Mouse (Mus musculus) hindbrain, embryonic 14.5 days (tissue): Measurements from ENCODE around the gene Mrtfa. TPM values are rescaled to one million over a fixed set of nuclear protein-coding genes. Genes with fewer than 3 reads are reported as not detected.

Experiments used
- ATAC-seq: fragments of 200-750 bp; cut with Nextera tagmentation; 2 replicates; pipeline ENCODE4 v1.8.0; 2017; ENCODE audit warnings: moderate number of reproducible peaks, mild to moderate bottlenecking, moderate TSS enrichment, moderate library complexity; ENCODE audit not compliant: low FRiP score
- DNase-seq: peaks from one replicate; pipeline ENCODE4 v3.0.0-alpha.2; 2015; ENCODE audit warnings: low spot score
- H3K27ac ChIP-seq: fragments of 300-500 bp; sonication (generic); 2 replicates; pipeline ENCODE4 v1.5.1; 2014; ENCODE audit warnings: mild to moderate bottlenecking, moderate library complexity
- H3K27me3 ChIP-seq: fragments of 300-500 bp; sonication (generic); 2 replicates; pipeline ENCODE4 v1.6.1; 2014; ENCODE audit warnings: mild to moderate bottlenecking, low read length, mixed read lengths; ENCODE audit not compliant: control insufficient read depth, insufficient read depth
- H3K36me3 ChIP-seq: fragments of 300-500 bp; sonication (generic); replicated peaks from 2 replicates; pipeline ENCODE4 v1.6.1; 2014; ENCODE audit not compliant: control insufficient read depth, insufficient read depth
- H3K4me1 ChIP-seq: fragments of 300-500 bp; sonication (generic); replicated peaks from 2 replicates; pipeline ENCODE4 v1.6.1; 2014; ENCODE audit warnings: antibody characterized with exemption, low read length, mixed read lengths; ENCODE audit not compliant: control insufficient read depth, insufficient read depth
- H3K4me2 ChIP-seq: fragments of 300-500 bp; sonication (generic); replicated peaks from 2 replicates; pipeline ENCODE4 v1.6.1; 2014; ENCODE audit warnings: mild to moderate bottlenecking, moderate library complexity
- H3K4me3 ChIP-seq: fragments of 300-500 bp; sonication (generic); replicated peaks from 2 replicates; pipeline ENCODE4 v1.5.1; 2014; ENCODE audit warnings: mild to moderate bottlenecking, low read length
- H3K9ac ChIP-seq: fragments of 300-500 bp; sonication (generic); 2 replicates; pipeline ENCODE4 v1.6.1; 2014
- H3K9me3 ChIP-seq: fragments of 300-500 bp; sonication (generic); 2 replicates; pipeline ENCODE4 v1.6.1; 2016; ENCODE audit warnings: low read length; ENCODE audit not compliant: control insufficient read depth
- whole genome bisulfite sequencing: fragments of 180-500 bp; shearing (Covaris S2); extraction: QIAGEN DNeasy Blood & Tissue Kit; methylation state at CpG from one replicate; pipeline ENCODE4 v1.1.7; 2014; 5-methylcytosine and 5-hydroxymethylcytosine counted together
- polyA plus RNA-seq: library from polyadenylated mRNA; unstranded; fragments of >200 nt; fragmentation: Nextera tagmentation; extraction: Ambion mirVana; gene quantifications from 2 replicates; pipeline ENCODE4 v1.2.1, GENCODE M21; 2014

The Mrtfa gene
- polyA plus RNA-seq, 1 experiment from 2014 or later, result 31.5 TPM

DNA sequence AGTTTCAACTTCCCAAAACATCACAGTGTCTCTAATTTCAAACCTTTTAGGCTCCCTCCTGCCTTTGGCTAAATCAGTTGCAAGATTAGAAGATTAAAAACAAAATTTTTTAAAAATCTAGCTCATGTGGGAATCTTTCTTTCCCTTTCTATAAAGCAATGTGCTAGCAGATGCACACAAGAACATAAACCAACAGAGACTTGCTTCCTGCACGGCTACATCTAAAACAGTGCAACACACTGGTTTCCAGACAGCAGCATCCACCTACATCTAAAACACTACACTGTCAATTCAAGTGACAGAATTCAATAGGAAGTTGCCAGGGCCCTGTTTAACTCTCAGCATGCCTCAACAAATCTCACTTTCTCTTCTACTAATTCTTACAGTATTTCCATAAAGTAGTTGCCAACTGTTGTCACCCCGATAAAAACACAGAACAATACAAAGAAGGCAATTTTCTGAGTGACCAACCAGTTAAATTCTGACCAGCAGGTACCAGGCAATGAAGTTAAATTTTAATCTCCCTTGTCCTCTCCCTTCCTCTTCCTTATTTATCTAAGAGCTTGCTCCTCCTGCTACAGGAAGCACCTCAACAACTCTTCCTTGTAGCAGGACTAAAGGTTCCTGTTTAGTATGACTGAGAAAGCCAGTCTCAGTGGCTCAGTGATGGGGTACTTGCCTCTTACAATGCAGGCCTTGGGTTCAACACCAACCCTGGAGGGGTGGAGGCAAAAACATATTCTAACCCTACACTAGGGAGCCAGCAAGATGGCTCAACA, 35.5 kb downstream of the Mrtfa start:
- Histone ChIP-seq H3K27me3 (no peaks in the 10 kb centered on the region), H3K4me2 (no peak overlapping the region), H3K9me3 (no peaks in the 10 kb centered on the region), H3K27ac (no peak overlapping the region), H3K4me1 (0 out of 2 replicates have a peak, but pooled peaks cover 2% of the 10 kb centered on the region), H3K9ac (no peak overlapping the region), H3K36me3 (no peaks in the 10 kb centered on the region), H3K4me3 (no peak overlapping the region)
- WGBS, result 79% methylated on average over 2 of the region's 2 CpGs
- no peak for ATAC-seq
- no peak for DNase-seq

DNA sequence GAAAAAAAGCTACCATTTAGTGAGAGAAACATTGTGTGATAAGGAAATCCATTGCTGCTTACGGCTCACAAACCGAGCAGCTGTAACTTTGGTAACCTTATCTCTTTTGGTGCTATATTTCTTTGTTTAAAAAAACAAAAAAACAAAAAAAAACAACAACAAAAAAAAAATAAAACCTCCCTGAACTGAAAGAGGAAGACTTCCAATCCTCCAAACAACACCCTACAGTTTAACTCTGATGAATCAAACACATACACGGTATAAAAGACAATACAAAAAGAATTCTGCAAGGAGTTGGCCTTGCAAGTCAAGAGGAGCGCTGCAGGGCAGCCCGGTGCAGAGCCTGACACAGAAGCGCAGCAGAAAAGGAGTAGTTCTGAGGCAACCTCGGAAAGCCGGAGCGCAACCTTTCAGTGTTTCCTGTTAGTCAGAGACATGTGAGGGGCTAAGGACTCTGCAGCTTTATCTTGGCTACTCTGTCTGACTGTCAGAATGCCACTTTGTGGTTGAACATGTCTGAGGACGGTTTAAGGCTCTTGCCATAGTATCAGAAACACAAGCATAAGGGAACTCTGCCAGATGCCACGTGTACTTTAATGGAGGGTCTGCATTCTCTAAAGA, 48.5 kb downstream of the Mrtfa start:
- Histone ChIP-seq H3K4me1 (no peaks in the 10 kb centered on the region), H3K27ac (no peak overlapping the region), H3K9ac (no peak overlapping the region), H3K9me3 (no peaks in the 10 kb centered on the region), H3K27me3 (no peaks in the 10 kb centered on the region), H3K4me3 (no peak overlapping the region), H3K36me3 (no peaks in the 10 kb centered on the region), H3K4me2 (no peak overlapping the region)
- no peak for DNase-seq
- WGBS, result 80% methylated on average over 11 of the region's 11 CpGs
- no peak for ATAC-seq

DNA sequence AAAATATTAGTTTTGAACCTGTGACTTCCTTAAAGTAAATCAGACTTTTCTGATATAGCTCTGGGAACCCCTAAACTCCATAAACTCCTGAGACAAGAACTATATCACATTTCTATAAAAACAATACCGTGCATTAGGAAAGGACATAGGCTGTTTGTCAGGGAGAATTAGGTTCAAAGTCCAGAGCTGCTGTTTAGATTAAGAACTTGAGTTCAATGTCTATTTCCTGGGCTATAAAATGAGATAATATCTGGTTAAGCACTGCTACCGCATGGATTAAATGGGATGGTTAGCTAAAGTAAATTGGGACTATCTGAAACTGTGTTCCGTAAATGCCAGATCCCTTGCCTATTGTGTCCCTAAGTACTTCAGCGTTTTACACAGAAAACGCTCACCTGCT, 50.6 kb downstream of the Mrtfa start:
- Histone ChIP-seq H3K4me3 (no peak overlapping the region), H3K9ac (no peak overlapping the region), H3K9me3 (no peaks in the 10 kb centered on the region), H3K4me2 (no peak overlapping the region), H3K27me3 (no peaks in the 10 kb centered on the region), H3K27ac (no peak overlapping the region), H3K4me1 (no peaks in the 10 kb centered on the region), H3K36me3 (no peaks in the 10 kb centered on the region)
- WGBS, result 87% methylated on average over 5 of the region's 5 CpGs
- DNase-seq, result no peak
- no peak for ATAC-seq

DNA sequence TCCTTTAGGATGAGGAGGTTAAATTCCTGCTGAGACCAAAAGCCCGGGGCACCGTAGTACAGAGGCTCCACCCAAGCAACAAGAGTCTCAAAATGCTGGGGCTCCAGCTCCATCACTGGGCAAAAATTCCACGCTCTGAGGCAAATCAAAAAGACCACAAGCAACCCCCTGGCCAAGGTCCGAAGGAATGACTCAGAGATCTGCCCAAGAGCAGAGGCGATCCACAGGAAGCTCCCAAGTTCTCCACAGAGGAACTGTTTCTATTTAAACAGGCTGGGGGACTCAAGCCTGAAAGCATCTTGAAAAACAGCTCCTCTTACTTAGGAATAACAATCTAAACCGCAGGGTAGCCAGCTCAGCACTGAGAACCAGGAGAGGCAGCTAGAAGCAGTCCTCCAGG, 53.3 kb downstream of the Mrtfa start:
- no peak for ATAC-seq
- no peaks in the 10 kb centered on the region for H3K36me3 ChIP-seq
- H3K9ac ChIP-seq, result no peak overlapping the region
- 36% methylated on average over 6 of the region's 6 CpGs for WGBS
- no peaks in the 10 kb centered on the region for H3K9me3 ChIP-seq
- no peak overlapping the region for H3K4me2 ChIP-seq
- no peak for DNase-seq
- no peaks in the 10 kb centered on the region for H3K27me3 ChIP-seq
- no peak overlapping the region for H3K4me3 ChIP-seq
- H3K4me1 ChIP-seq, result no peaks in the 10 kb centered on the region
- H3K27ac ChIP-seq, result no peak overlapping the region

DNA sequence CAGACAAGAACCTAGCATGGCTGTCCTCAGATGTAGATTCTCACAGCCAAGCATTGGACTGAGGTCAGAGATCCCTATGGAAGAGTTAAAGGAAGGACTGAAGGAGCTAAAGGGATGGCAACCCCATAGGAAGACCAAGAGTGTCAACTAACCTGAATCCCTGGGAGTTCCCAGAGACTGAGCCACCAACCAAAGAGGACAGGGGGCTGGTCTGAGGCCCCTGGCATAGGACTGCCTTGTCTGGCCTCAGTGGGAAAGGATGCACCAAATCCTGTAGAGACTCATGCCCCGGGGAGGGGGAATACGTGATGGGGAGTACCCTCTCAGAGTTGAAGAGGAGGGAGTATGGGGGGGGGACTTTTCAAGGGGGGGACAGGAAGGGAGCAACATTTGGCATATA, 56.8 kb downstream of the Mrtfa start:
- Histone ChIP-seq H3K4me3 (no peak overlapping the region), H3K4me1 (no peaks in the 10 kb centered on the region), H3K36me3 (no peaks in the 10 kb centered on the region), H3K9me3 (no peaks in the 10 kb centered on the region), H3K27me3 (no peaks in the 10 kb centered on the region), H3K4me2 (no peak overlapping the region), H3K9ac (no peak overlapping the region), H3K27ac (no peak overlapping the region)
- DNase-seq (no peak), ATAC-seq (no peak)
- WGBS, result 96% methylated on average over 2 of the region's 2 CpGs

DNA sequence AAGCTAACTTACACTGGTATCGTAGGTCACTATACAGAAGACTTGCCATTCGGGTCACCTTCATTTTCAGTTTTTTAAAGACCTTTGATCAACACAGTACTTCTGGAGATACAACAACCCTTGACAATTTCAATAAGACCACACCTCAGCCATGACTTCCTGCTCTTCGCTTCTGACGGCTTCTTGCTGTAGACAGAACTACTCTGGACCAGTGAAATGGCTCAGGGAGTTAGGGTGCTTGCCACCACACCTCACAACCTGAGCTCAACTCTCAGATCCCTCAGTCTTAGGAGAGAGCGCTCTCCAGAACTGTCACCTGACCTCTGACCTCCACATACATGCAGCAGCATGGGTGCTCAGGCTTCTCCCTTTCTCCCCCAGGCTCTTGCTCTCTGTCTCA, 59.4 kb downstream of the Mrtfa start:
- WGBS, result 97% methylated on average over 5 of the region's 5 CpGs
- Histone ChIP-seq H3K4me3 (no peak overlapping the region), H3K27ac (no peak overlapping the region), H3K36me3 (no peaks in the 10 kb centered on the region), H3K27me3 (no peaks in the 10 kb centered on the region), H3K9me3 (no peaks in the 10 kb centered on the region), H3K9ac (no peak overlapping the region), H3K4me2 (no peak overlapping the region), H3K4me1 (no peaks in the 10 kb centered on the region)
- DNase-seq, result no peak
- no peak for ATAC-seq

DNA sequence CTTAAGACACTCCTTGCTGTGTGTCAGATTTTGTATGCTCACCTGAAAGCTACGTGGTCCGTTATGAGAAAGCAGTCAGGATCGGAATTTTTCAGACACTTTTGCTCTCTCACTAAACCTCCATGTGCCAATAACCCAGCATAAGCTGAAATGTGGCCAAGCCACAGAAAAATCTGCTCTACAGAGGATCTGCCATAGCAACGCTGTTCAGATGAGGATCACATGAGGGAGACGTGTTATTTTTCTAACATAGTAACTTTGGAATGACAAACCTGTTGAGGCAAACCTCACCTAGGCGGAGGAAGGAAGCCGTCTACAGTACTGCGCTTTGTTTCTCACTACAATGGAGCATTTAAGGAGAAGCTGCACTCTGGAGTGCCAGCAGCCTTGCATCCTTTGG, 60.6 kb downstream of the Mrtfa start:
- H3K9ac ChIP-seq, result no peak overlapping the region
- H3K4me2 ChIP-seq, result no peak overlapping the region
- H3K9me3 ChIP-seq, result no peaks in the 10 kb centered on the region
- no peak overlapping the region for H3K27ac ChIP-seq
- H3K36me3 ChIP-seq, result no peaks in the 10 kb centered on the region
- DNase-seq (no peak), ATAC-seq (no peak)
- WGBS, result 87% methylated on average over 8 of the region's 8 CpGs
- no peak overlapping the region for H3K4me3 ChIP-seq
- H3K27me3 ChIP-seq, result no peaks in the 10 kb centered on the region
- H3K4me1 ChIP-seq, result no peaks in the 10 kb centered on the region

DNA sequence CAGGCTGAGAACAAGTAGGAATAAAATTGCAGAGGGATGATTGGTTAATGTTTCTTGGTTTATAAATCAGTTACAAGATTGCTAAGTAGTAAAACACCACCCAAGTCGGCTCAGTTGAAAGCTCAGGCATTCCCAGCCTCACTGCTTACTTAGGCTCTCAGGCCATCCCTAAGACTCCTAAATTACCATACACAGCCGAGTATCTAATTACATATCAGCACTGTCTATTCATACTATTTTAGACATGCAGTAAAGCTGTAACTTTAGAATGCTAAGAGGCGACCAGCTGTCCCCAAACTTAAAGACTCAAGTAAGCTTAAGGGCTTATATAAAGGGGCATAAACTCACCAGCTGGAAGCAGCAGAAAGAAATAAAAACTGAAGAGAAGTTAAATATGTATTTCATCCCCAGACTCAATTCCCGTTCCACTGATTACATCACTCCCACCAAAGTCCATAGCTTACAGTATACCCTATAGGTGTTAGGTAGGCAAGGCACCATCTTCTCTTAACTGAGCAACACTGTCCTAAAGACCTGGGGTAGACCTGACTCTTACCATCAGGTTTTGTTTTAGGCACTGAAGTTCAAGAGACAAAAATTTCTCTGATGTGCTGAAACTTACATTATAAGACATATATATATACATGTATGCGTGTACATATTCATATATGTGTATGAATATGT, 62.3 kb downstream of the Mrtfa start:
- no peak for ATAC-seq
- 84% methylated on average over 5 of the region's 5 CpGs for WGBS
- Histone ChIP-seq H3K4me2 (no peak overlapping the region), H3K27ac (no peak overlapping the region), H3K27me3 (no peaks in the 10 kb centered on the region), H3K36me3 (no peaks in the 10 kb centered on the region), H3K4me1 (no peaks in the 10 kb centered on the region), H3K4me3 (no peak overlapping the region), H3K9ac (no peak overlapping the region), H3K9me3 (no peaks in the 10 kb centered on the region)
- DNase-seq, result no peak

DNA sequence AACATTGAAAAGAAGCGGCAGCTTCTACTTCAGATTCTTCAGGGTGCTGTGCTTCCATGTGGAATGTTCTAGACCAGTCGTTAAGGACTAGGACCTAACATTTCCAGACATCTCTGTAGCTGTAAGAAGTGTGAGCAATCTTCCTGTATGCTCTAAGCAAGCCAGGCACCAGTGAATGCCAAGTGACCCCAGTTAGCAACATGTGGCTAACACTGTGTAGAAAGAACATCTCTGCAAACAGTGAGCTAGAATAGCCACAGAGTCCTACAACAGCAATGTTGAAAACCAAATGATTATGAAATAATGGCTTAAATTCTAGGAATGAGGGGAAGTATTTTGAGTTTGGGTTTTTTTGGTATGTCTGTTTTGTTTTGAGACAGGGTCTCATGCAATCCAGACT, 66.3 kb downstream of the Mrtfa start:
- DNase-seq (no peak), ATAC-seq (no peak)
- Histone ChIP-seq H3K4me1 (no peaks in the 10 kb centered on the region; the same call in 1 of the 2 replicates), H3K9me3 (no peaks in the 10 kb centered on the region), H3K4me2 (no peak overlapping the region), H3K36me3 (no peaks in the 10 kb centered on the region), H3K4me3 (no peak overlapping the region), H3K9ac (no peak overlapping the region), H3K27me3 (no peaks in the 10 kb centered on the region), H3K27ac (no peak overlapping the region)
- WGBS, result 99% methylated on average over 2 of the region's 2 CpGs
